Mouse (Mus musculus): ENCODE measurements at regions not wholly inside any gene's neighbourhood (a gene's known extent, or its start where the extent isn't known, plus 50 kb on each side); places are given as distances from the start of the nearest gene placed in this dataset.

- peak; percentile 8 for DNase-seq
Measured at GRCm38 (mm10) chr7:59080109-59080508, 148.4 kb upstream of the Ube3a start.

Data from layer of hippocampus, adult 9-11 months (tissue).